Mouse (Mus musculus) R1 (cell line): ENCODE results near the gene Ap5b1.

Experiments used
- DNase-seq: peaks from one replicate; pipeline ENCODE4 v3.0.0-alpha.2; 2018; ENCODE audit warnings: low read depth, low spot score

Ap5b1 gene

DNA sequence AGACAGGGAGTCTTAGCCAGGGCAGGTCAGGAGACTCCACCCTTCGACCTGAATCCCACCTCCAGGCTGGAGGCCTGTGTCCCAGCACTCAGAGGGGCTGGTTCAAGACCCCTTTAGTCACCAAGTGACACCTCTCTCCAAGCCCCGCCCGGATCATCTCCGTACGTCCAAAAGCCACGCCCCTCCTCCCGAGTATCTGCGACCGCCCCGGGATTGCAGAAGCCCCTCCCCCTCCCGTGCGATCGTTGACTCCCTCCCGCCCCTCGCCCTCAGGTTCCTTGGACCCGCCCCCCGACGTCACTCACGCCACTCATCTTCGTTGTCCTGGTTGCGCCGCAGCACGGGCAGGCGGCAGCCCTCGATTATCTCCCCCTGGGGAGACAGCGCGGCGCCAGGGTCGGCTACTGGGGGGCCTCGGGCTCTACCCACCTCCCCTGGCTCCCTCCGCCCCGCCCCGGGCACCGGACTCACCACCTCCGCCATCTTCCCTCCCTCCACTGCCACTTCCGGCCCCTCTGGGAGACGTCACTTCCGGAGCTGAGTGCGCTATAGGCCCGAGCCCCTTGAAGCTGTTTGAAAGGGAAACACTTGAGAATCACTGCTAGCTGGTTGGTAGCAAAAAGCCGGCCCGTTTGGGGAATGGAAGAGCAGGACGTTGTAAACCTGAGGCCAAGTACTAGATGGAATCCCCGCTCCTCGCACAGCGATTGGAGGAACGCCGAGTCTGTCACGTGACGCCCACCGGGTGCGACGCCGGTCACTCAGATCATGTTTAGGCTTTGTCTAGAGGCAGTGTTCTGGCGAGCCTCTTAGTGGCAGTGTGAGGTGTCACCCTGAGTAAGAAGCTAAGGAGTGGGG is 42.0 kb downstream of the Ap5b1 start, which contains the start of gene Kat5:
TSS of gene Kat5 (minus strand) at position 691 of the 858 bp plus-strand sequence.
- peak; percentile 95 for DNase-seq

DNA sequence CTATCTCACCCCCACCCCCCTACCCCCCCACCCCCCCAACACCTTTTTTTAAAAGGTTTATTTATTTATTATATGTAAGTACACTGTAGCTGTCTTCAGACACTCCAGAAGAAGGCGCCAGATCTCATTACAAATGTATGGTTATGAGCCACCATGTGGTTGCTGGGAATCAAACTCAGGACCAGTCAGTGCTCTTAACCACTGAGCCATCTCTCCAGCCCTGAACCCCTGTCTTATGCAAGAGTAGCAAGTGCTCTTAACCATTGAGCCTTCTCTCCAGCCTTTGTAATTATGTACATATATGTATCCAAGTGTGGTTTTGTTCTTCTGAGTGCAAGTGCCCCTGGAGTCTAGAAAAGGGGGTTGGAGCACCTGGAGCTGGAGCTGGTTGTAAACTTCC is 44.1 kb downstream of the Ap5b1 start:
- DNase-seq = peak; percentile 32

DNA sequence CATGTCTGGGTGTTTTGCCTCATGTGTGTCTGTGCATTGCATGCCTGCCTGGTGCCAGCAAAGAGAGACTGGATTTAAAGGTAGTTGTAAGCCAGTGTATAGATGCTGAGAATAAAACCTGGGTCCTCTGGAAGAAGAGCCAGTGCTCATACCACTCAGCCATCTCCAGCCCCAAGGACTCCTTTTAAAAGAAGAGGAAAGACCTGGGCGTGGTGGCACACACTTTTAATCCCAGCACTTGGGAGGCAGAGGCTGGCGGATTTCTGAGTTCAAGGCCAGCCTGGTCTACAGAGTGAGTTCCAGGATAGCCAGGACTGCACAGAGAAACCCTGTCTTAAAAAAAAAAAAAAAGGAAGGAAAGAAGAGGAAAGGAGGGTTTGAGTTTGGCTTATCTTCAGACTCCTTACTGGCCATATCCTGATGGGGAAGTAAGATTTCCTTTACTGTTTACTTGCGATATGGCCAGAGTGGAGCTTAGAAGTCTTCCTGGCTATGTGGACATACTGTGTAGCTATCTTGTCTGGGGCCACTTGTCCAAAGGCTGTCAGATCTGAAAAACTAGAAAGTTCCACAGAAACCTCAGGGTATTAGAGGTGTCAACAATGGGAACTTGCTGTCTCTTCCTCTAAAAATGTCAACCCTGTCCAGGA is 45.1 kb downstream of the Ap5b1 start:
- DNase-seq = no peak

DNA sequence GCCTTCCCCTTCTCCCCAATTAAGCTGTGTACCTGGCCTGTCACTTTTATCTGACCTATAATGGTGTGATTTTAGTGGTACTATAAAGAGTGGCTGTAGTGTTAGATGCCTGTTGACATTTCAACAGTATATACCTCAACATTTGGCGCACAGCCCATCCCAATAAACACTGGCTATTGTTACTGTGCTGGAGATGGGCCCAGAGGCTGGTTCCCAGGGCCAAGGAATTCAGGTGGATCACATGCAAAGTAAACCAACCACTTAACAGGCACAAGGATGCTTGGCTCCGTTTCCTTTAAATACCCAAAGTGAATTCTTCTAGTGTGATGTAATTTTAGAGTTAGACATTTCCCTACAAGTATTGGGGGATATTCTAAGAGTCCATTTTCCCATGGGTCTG is 47.1 kb downstream of the Ap5b1 start:
- no peak for DNase-seq

DNA sequence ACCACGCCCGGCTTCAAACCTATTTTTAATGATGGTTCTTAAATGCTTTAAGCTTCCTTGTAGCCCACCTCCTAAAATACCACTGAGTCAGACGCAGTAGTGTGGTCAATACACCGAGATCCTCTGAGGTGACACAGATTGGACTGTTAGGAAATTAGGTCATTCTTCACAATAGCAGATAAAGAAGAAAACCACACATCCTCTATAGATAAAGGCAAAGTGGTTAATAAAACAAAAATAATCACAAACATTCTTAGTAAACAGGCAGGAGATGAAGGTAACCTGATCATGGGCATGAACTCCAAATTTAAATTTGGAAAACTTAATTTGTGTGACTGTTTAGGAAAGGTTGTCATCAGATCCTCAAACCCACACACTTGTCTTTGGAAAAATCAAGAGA is 52.2 kb downstream of the Ap5b1 start:
- no peak for DNase-seq
